Mouse (Mus musculus): ENCODE measurements at regions not wholly inside any gene's neighbourhood (a gene's known extent, or its start where the extent isn't known, plus 50 kb on each side); places are given as distances from the start of the nearest gene placed in this dataset.

DNA sequence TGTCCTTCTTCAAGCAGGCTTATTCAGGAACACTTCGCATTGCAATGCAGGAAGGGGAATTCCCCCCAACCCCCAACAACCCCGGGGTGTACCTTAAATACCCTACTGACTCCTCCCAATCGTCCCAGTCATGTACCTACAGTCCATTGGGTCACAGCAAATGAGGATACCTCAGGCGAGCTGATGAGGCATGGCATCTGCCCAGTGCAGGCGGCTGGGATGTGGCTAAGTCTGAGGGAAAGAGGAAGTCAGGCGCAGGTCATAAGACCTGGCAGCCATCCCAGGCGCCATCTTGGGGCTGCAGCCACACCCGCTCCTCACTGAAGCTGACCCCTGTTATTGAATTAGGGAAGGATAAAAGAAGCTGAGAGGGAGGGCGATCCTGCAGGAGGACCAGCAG is 368.1 kb downstream of the 1700017N19Rik start:
- Histone ChIP-seq H3K4me3 (ENCODE audit: low read depth, low read length) (no peak overlapping the region), H3K36me3 (ENCODE audit: insufficient read depth, low read length) (no peaks in the 10 kb centered on the region), H3K9me3 (ENCODE audit: low read length) (no peaks in the 10 kb centered on the region), H3K27ac (ENCODE audit: low read length) (no peak overlapping the region), H3K4me1 (ENCODE audit: insufficient read depth, low read depth, low read length) (no peaks in the 10 kb centered on the region), H3K27me3 (replicated peaks; ENCODE audit: insufficient read depth, low read length) (no peaks in the 10 kb centered on the region), H3K9ac (replicated peaks; ENCODE audit: low read depth) (no peak overlapping the region), H3K4me2 (replicated peaks; ENCODE audit: low read depth, low read length) (no peak overlapping the region)
- DNase-seq (ENCODE audit: low spot score) (no peak), ATAC-seq (no peak)
- TF ChIP-seq CTCF (IDR thresholded peaks at IDR 0.05) (no peak), EP300 (IDR thresholded peaks at IDR 0.05) (no peak)
- 78% methylated on average over 9 of the region's 9 CpGs for WGBS

DNA sequence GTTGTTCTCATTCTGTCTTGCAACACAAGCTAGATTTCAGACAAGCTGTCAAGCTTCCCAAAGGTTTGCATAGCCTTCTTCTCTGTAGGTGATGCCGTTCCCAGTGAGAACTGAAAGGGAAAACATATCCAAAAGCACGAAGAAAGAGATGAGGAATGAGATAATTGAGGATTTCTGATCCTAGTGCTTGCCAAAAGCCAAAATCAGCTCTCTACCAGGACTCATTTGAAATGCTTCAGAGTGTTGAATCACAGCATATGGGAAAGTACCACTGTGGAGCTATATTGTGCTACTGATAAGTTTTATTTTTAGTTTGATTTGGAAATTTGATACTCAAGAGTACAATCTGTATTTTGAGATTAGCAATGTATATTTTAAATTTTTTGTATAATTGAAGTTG is 413.2 kb downstream of the 1700017N19Rik start:
- H3K27ac ChIP-seq (ENCODE audit: low read length) = no peak overlapping the region
- H3K4me2 ChIP-seq (replicated peaks; ENCODE audit: low read depth, low read length) = no peak overlapping the region
- 71% methylated on average over 2 of the region's 2 CpGs for WGBS
- no peak overlapping the region for H3K9ac ChIP-seq (replicated peaks; ENCODE audit: low read depth)
- no peaks in the 10 kb centered on the region for H3K4me1 ChIP-seq (ENCODE audit: insufficient read depth, low read depth, low read length)
- H3K9me3 ChIP-seq (ENCODE audit: low read length) = no peaks in the 10 kb centered on the region
- TF ChIP-seq EP300 (IDR thresholded peaks at IDR 0.05) (no peak), CTCF (IDR thresholded peaks at IDR 0.05) (no peak)
- H3K4me3 ChIP-seq (ENCODE audit: low read depth, low read length) = no peak overlapping the region
- DNase-seq (ENCODE audit: low spot score) (no peak), ATAC-seq (no peak)
- H3K27me3 ChIP-seq (replicated peaks; ENCODE audit: insufficient read depth, low read length) = no peaks in the 10 kb centered on the region
- H3K36me3 ChIP-seq (ENCODE audit: insufficient read depth, low read length) = no peaks in the 10 kb centered on the region

DNA sequence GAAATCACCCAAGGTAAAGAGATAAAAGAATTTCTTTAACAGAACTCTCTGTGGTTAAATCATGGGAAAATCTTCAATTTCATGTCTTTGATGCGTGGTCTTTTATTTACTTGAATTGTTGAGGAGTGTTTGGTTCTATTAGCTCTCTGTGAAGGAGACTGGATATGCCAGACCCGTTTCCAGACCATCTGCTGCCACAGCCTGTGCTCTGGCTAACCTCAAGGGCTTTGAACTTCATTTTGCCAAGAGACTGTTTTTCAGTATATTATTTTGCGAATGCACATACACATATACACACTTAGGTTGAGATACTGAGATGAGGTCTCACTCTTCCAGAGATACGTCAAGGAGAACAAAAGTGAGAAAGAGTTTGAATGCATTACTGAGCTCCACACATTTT is 414.4 kb downstream of the 1700017N19Rik start:
- Histone ChIP-seq H3K4me3 (ENCODE audit: low read depth, low read length) (no peak overlapping the region), H3K27ac (ENCODE audit: low read length) (no peak overlapping the region), H3K4me1 (ENCODE audit: insufficient read depth, low read depth, low read length) (no peaks in the 10 kb centered on the region), H3K36me3 (ENCODE audit: insufficient read depth, low read length) (no peaks in the 10 kb centered on the region), H3K4me2 (replicated peaks; ENCODE audit: low read depth, low read length) (no peak overlapping the region), H3K27me3 (replicated peaks; ENCODE audit: insufficient read depth, low read length) (no peaks in the 10 kb centered on the region), H3K9me3 (ENCODE audit: low read length) (no peaks in the 10 kb centered on the region), H3K9ac (replicated peaks; ENCODE audit: low read depth) (no peak overlapping the region)
- no peak for TF ChIP-seq CTCF (IDR thresholded peaks at IDR 0.05)
- no peak for TF ChIP-seq EP300 (IDR thresholded peaks at IDR 0.05)
- ATAC-seq (no peak), DNase-seq (ENCODE audit: low spot score) (no peak)
- WGBS = 77% methylated on average over 4 of the region's 4 CpGs

DNA sequence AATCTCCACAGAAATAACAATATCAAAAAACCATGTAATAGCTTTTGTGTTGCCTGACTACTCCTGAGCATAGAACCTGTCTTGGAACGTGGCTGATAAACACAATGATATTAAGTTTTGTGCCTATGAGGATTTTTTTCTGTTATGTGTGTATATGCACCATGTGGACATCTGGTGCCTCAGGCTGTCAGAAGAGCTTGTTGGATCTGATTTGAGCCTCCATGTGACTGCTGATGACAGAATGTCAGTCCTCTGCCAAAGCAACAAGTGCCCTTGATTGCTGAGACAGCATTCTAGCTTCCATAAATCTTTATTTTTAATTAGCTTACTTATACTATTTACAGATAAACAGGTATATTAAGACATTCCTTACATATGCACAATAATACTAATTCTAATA is 425.1 kb downstream of the 1700017N19Rik start:
- no peaks in the 10 kb centered on the region for H3K27me3 ChIP-seq (replicated peaks; ENCODE audit: insufficient read depth, low read length)
- no peak overlapping the region for H3K27ac ChIP-seq (ENCODE audit: low read length)
- H3K9ac ChIP-seq (replicated peaks; ENCODE audit: low read depth) = no peak overlapping the region
- no peaks in the 10 kb centered on the region for H3K36me3 ChIP-seq (ENCODE audit: insufficient read depth, low read length)
- H3K4me3 ChIP-seq (ENCODE audit: low read depth, low read length) = no peak overlapping the region
- WGBS = 54% methylated on average over 1 of the region's 1 CpGs
- H3K4me2 ChIP-seq (replicated peaks; ENCODE audit: low read depth, low read length) = no peak overlapping the region
- no peaks in the 10 kb centered on the region for H3K9me3 ChIP-seq (ENCODE audit: low read length)
- TF ChIP-seq CTCF (IDR thresholded peaks at IDR 0.05) = no peak
- TF ChIP-seq EP300 (IDR thresholded peaks at IDR 0.05) = no peak
- ATAC-seq = no peak
- DNase-seq (ENCODE audit: low spot score) = no peak
- H3K4me1 ChIP-seq (ENCODE audit: insufficient read depth, low read depth, low read length) = no peaks in the 10 kb centered on the region

DNA sequence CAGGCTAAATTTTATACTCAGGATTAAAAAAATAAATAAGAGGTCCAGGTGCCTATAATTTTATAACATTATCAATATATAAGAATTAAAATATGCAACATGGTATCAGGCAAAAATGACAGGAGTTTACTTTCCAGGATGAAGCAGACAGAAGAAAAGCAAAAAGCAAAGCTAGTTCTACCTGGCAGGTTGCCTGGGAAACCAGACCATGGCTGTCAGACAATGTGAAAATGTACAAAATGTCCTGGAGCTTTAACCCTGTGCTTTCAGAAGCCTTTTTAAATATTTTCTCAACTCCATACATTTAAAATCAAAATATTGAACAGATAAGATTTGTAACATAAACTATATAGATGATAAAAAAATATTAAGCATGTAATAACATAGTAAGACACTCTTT is 448.3 kb downstream of the 1700017N19Rik start:
- ATAC-seq = no peak
- TF ChIP-seq CTCF (IDR thresholded peaks at IDR 0.05) (no peak), EP300 (IDR thresholded peaks at IDR 0.05) (no peak)
- H3K4me1 ChIP-seq (ENCODE audit: insufficient read depth, low read depth, low read length) = no peaks in the 10 kb centered on the region
- H3K36me3 ChIP-seq (ENCODE audit: insufficient read depth, low read length) = no peaks in the 10 kb centered on the region
- no peak overlapping the region for H3K4me3 ChIP-seq (ENCODE audit: low read depth, low read length)
- H3K27me3 ChIP-seq (replicated peaks; ENCODE audit: insufficient read depth, low read length) = no peaks in the 10 kb centered on the region
- H3K9ac ChIP-seq (replicated peaks; ENCODE audit: low read depth) = no peak overlapping the region
- H3K4me2 ChIP-seq (replicated peaks; ENCODE audit: low read depth, low read length) = no peak overlapping the region
- H3K9me3 ChIP-seq (ENCODE audit: low read length) = no peaks in the 10 kb centered on the region
- no peak for DNase-seq (ENCODE audit: low spot score)
- H3K27ac ChIP-seq (ENCODE audit: low read length) = no peak overlapping the region

DNA sequence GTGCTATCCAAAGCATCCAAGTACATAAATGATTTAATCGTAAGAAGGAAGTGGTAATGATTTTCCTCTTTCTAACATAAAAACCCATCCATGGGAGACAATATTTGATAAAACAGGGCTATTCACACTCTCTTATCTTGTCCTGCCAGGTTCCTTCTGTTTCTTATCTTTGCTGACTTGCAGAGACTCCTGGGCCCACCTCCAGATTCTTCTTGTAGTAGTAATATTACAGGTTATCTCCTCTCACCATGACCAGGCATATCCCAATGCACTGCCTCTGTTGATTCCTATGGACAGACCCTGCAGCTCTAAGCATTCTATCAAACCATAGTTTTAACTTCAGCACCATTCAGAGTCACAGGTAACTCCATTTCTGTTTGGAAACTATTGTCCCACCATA is 448.8 kb downstream of the 1700017N19Rik start:
- TF ChIP-seq CTCF (IDR thresholded peaks at IDR 0.05) (no peak), EP300 (IDR thresholded peaks at IDR 0.05) (no peak)
- Histone ChIP-seq H3K27ac (ENCODE audit: low read length) (no peak overlapping the region), H3K9me3 (ENCODE audit: low read length) (no peaks in the 10 kb centered on the region), H3K36me3 (ENCODE audit: insufficient read depth, low read length) (no peaks in the 10 kb centered on the region), H3K4me1 (ENCODE audit: insufficient read depth, low read depth, low read length) (no peaks in the 10 kb centered on the region), H3K4me3 (ENCODE audit: low read depth, low read length) (no peak overlapping the region), H3K9ac (replicated peaks; ENCODE audit: low read depth) (no peak overlapping the region), H3K27me3 (replicated peaks; ENCODE audit: insufficient read depth, low read length) (no peaks in the 10 kb centered on the region), H3K4me2 (replicated peaks; ENCODE audit: low read depth, low read length) (no peak overlapping the region)
- 83% methylated on average over 1 of the region's 1 CpGs for WGBS
- no peak for DNase-seq (ENCODE audit: low spot score)
- no peak for ATAC-seq
